Mouse (Mus musculus): Measurements from ENCODE around the gene Slbp. TPM values are rescaled to one million over a fixed set of nuclear protein-coding genes. Genes with fewer than 3 reads are reported as not detected.
A peak's percentile ranks its signal among the peaks of the same experiment; 100 is the strongest.

Slbp gene
- total RNA-seq, 2 experiments from 2014 or later = 38.4 to 42.2 TPM

GRCm38 (mm10) chr5:33630615-33631014 lies 21.8 kb downstream of the Slbp start:
- no peak for DNase-seq (ENCODE audit: low spot score in 2 of 2)

- DNase-seq (ENCODE audit: low spot score in 2 of 2) = peak in 1 of 2 experiments; percentile 24
These were observed 22.3 kb downstream of the Slbp start for GRCm38 (mm10) chr5:33630061-33630460.

GRCm38 (mm10) chr5:33629301-33629987 lies 22.9 kb downstream of the Slbp start, which contains the start of the genes Fam53a and Gm9903:
Gene Fam53a (minus strand): TSS chr5:33629635.
Gene Gm9903 (plus strand): TSS chr5:33629925.
- peak; percentile 100 for DNase-seq (ENCODE audit: low spot score in 2 of 2)

- DNase-seq (ENCODE audit: low spot score in 2 of 2) = peak in 1 of 2 experiments; percentile 22
These were observed 23.5 kb downstream of the Slbp start for GRCm38 (mm10) chr5:33628820-33629300.

- no peak for DNase-seq (ENCODE audit: low spot score in 2 of 2)
These were observed 24.4 kb downstream of the Slbp start for GRCm38 (mm10) chr5:33627968-33628367.

GRCm38 (mm10) chr5:33623766-33624165 lies 28.6 kb downstream of the Slbp start:
- DNase-seq (ENCODE audit: low spot score in 2 of 2) = no peak

- DNase-seq (ENCODE audit: low spot score in 2 of 2) = no peak
These were observed 29.7 kb downstream of the Slbp start for GRCm38 (mm10) chr5:33622671-33623070.

- no peak for DNase-seq (ENCODE audit: low spot score in 2 of 2)
These were observed 38.0 kb downstream of the Slbp start for GRCm38 (mm10) chr5:33614391-33614790.

GRCm38 (mm10) chr5:33611795-33612194 lies 40.6 kb downstream of the Slbp start:
- DNase-seq (ENCODE audit: low spot score in 2 of 2) = no peak

GRCm38 (mm10) chr5:33609226-33609625 lies 43.1 kb downstream of the Slbp start:
- DNase-seq (ENCODE audit: low spot score in 2 of 2) = no peak

- no peak for DNase-seq (ENCODE audit: low spot score in 2 of 2)
These were observed 44.9 kb downstream of the Slbp start for GRCm38 (mm10) chr5:33607434-33607833.

GRCm38 (mm10) chr5:33606631-33607030 lies 45.7 kb downstream of the Slbp start:
- DNase-seq (ENCODE audit: low spot score in 2 of 2) = no peak

- no peak for DNase-seq (ENCODE audit: low spot score in 2 of 2)
These were observed 47.1 kb downstream of the Slbp start for GRCm38 (mm10) chr5:33605314-33605713.

GRCm38 (mm10) chr5:33593620-33594019 lies 58.8 kb downstream of the Slbp start:
- DNase-seq (ENCODE audit: low spot score in 2 of 2) = no peak

- DNase-seq (ENCODE audit: low spot score in 2 of 2) = peak; percentile 40 to 67
These were observed 63.0 kb downstream of the Slbp start for GRCm38 (mm10) chr5:33589221-33589888.

- DNase-seq (ENCODE audit: low spot score in 2 of 2) = no peak
These were observed 64.3 kb downstream of the Slbp start for GRCm38 (mm10) chr5:33588066-33588465.

- no peak for DNase-seq (ENCODE audit: low spot score in 2 of 2)
These were observed 64.8 kb downstream of the Slbp start for GRCm38 (mm10) chr5:33587498-33588058.

Other genes with a start within 250 kb of the Slbp start
- not detected for gene Nkx1-1, start 218.6 kb downstream of the Slbp start, total RNA-seq (2021)
- 10 to 100 TPM; 37.5 to 42.7 TPM for gene Fam53a, start 22.9 kb downstream of the Slbp start, total RNA-seq (2021)
- gene Gm9903, start 22.6 kb downstream of the Slbp start, total RNA-seq (2021) = 1 to 10 TPM; 1.8 to 1.9 TPM
- 10 to 100 TPM; 31.2 to 33.7 TPM for gene Tacc3, start 5.6 kb upstream of the Slbp start, total RNA-seq (2021)
- gene Tmem129, start 5.8 kb upstream of the Slbp start, total RNA-seq (2021) = 10 to 100 TPM; 26.5 to 27.1 TPM
- gene Fgfr3, start 69.1 kb upstream of the Slbp start, total RNA-seq (2021) = 1 to 10 TPM; 2.2 to 2.6 TPM
- 10 to 100 TPM; 43.7 to 51.3 TPM for gene Letm1, start 130.2 kb upstream of the Slbp start, total RNA-seq (2021)
- 10 to 100 TPM; 72.1 to 75.6 TPM for gene Nsd2, start 168.2 kb upstream of the Slbp start, total RNA-seq (2021)